Mouse (Mus musculus) kidney, embryonic 16.5 days (tissue): ENCODE measurements around the gene Mxi1. TPM values are rescaled to one million over a fixed set of nuclear protein-coding genes. Genes with fewer than 3 reads are reported as not detected.
A peak's percentile ranks its signal among the peaks of the same experiment; 100 is the strongest.

ENCODE experiments used
- ATAC-seq: fragments of 200-750 bp; cut with Nextera tagmentation; 2 replicates; pipeline ENCODE4 v1.8.0; 2017; ENCODE audit warnings: moderate TSS enrichment; ENCODE audit not compliant: low FRiP score, low TSS enrichment
- H3K27ac ChIP-seq: fragments of 300-500 bp; sonication (generic); 2 replicates; pipeline ENCODE4 v1.5.1; 2014; ENCODE audit warnings: low read length
- H3K27me3 ChIP-seq: fragments of 300-500 bp; sonication (generic); 2 replicates; pipeline ENCODE4 v1.6.1; 2014; ENCODE audit warnings: low read length, control low read depth, mixed read lengths; ENCODE audit not compliant: insufficient read depth
- H3K36me3 ChIP-seq: fragments of 300-500 bp; sonication (generic); 2 replicates; pipeline ENCODE4 v1.6.1; 2014; ENCODE audit warnings: low read length, control low read depth, mixed read lengths; ENCODE audit not compliant: insufficient read depth
- H3K4me1 ChIP-seq: fragments of 300-500 bp; sonication (generic); 2 replicates; pipeline ENCODE4 v1.6.1; 2014; ENCODE audit warnings: low read length, control low read depth, mixed read lengths; ENCODE audit not compliant: insufficient read depth
- H3K4me2 ChIP-seq: fragments of 300-500 bp; sonication (generic); replicated peaks from 2 replicates; pipeline ENCODE4 v1.6.1; 2014; ENCODE audit warnings: low read depth, low read length
- H3K4me3 ChIP-seq: fragments of 300-500 bp; sonication (generic); 2 replicates; pipeline ENCODE4 v1.5.1; 2014; ENCODE audit warnings: mild to moderate bottlenecking, low read length
- H3K9ac ChIP-seq: fragments of 300-500 bp; sonication (generic); replicated peaks from 2 replicates; pipeline ENCODE4 v1.6.1; 2014; ENCODE audit warnings: low read length
- H3K9me3 ChIP-seq: fragments of 300-500 bp; sonication (generic); 2 replicates; pipeline ENCODE4 v1.6.1; 2016; ENCODE audit warnings: low read length, control low read depth
- WGBS: fragments of 180-500 bp; shearing (Covaris S2); extraction: QIAGEN DNeasy Blood & Tissue Kit; methylation state at CpG from one replicate; pipeline ENCODE4 v1.1.7; 2014; 5-methylcytosine and 5-hydroxymethylcytosine counted together
- polyA plus RNA-seq: library from polyadenylated mRNA; unstranded; fragments of >200 nt; fragmentation: Nextera tagmentation; extraction: Ambion mirVana; gene quantifications from 2 replicates; pipeline ENCODE4 v1.2.1, GENCODE M21; 2015

The Mxi1 gene
- polyA plus RNA-seq, 1 experiment from 2014 or later, result 32.1 TPM

- ATAC-seq, result no peak
- 59% methylated on average over 12 of the region's 12 CpGs for WGBS
- no peaks in the 10 kb centered on the region for H3K36me3 ChIP-seq
These were observed 92.6 kb downstream of the Mxi1 start for GRCm38 (mm10) chr19:53402741-53403432.

GRCm38 (mm10) chr19:53404219-53404836, 94.0 kb downstream of the Mxi1 start:
- Histone ChIP-seq H3K4me1 (no peaks in the 10 kb centered on the region), H3K4me2 (no peak overlapping the region), H3K4me3 (no peak overlapping the region), H3K9me3 (no peaks in the 10 kb centered on the region), H3K27me3 (no peaks in the 10 kb centered on the region), H3K36me3 (no peaks in the 10 kb centered on the region), H3K9ac (no peak overlapping the region), H3K27ac (no peak overlapping the region)
- 89% methylated on average over 10 of the region's 10 CpGs for WGBS
- no peak for ATAC-seq

More at GRCm38 (mm10) chr19:53402741-53403432, 92.6 kb downstream of the Mxi1 start:
- H3K4me3 ChIP-seq, result no peak overlapping the region
- no peaks in the 10 kb centered on the region for H3K27me3 ChIP-seq
- H3K4me2 ChIP-seq, result no peak overlapping the region
- H3K9me3 ChIP-seq, result no peaks in the 10 kb centered on the region
- no peak overlapping the region for H3K27ac ChIP-seq
- no peak overlapping the region for H3K9ac ChIP-seq
- H3K4me1 ChIP-seq, result no peaks in the 10 kb centered on the region

GRCm38 (mm10) chr19:53404837-53405356, 94.6 kb downstream of the Mxi1 start:
- H3K9ac ChIP-seq, result no peak overlapping the region
- H3K36me3 ChIP-seq, result no peaks in the 10 kb centered on the region
- H3K4me2 ChIP-seq, result no peak overlapping the region
- no peak overlapping the region for H3K4me3 ChIP-seq
- no peak for ATAC-seq
- no peaks in the 10 kb centered on the region for H3K9me3 ChIP-seq
- H3K27ac ChIP-seq, result no peak overlapping the region
- 86% methylated on average over 18 of the region's 18 CpGs for WGBS
- peaks cover 1% of the 10 kb centered on the region for H3K4me1 ChIP-seq
- H3K27me3 ChIP-seq, result no peaks in the 10 kb centered on the region

- Histone ChIP-seq H3K4me1 (peaks cover 10% of the 10 kb centered on the region), H3K27ac (no peak overlapping the region), H3K4me3 (no peak overlapping the region), H3K9me3 (no peaks in the 10 kb centered on the region), H3K9ac (no peak overlapping the region), H3K36me3 (no peaks in the 10 kb centered on the region), H3K27me3 (no peaks in the 10 kb centered on the region), H3K4me2 (no peak overlapping the region)
- 60% methylated on average over 2 of the region's 2 CpGs for WGBS
- ATAC-seq, result no peak
These were observed 95.5 kb downstream of the Mxi1 start for GRCm38 (mm10) chr19:53405810-53406209.

GRCm38 (mm10) chr19:53407350-53407749, 97.0 kb downstream of the Mxi1 start:
- Histone ChIP-seq H3K27ac (no peak overlapping the region), H3K4me3 (no peak overlapping the region), H3K4me1 (peaks cover 26% of the 10 kb centered on the region), H3K36me3 (no peaks in the 10 kb centered on the region), H3K9ac (no peak overlapping the region), H3K9me3 (no peaks in the 10 kb centered on the region), H3K4me2 (no peak overlapping the region), H3K27me3 (no peaks in the 10 kb centered on the region)
- WGBS, result 87% methylated on average over 2 of the region's 2 CpGs
- ATAC-seq, result no peak

- ATAC-seq, result no peak
- no peak overlapping the region for H3K4me3 ChIP-seq
- no peak overlapping the region for H3K4me2 ChIP-seq
- no peaks in the 10 kb centered on the region for H3K27me3 ChIP-seq
- 69% methylated on average over 8 of the region's 8 CpGs for WGBS
- H3K4me1 ChIP-seq, result peaks cover 34% of the 10 kb centered on the region
- H3K27ac ChIP-seq, result no peak overlapping the region
- no peak overlapping the region for H3K9ac ChIP-seq
- H3K9me3 ChIP-seq, result no peaks in the 10 kb centered on the region
- no peaks in the 10 kb centered on the region for H3K36me3 ChIP-seq
These were observed 98.1 kb downstream of the Mxi1 start for GRCm38 (mm10) chr19:53408398-53408797.

- ATAC-seq, result no peak
- H3K27ac ChIP-seq, result no peak overlapping the region
- no peaks in the 10 kb centered on the region for H3K9me3 ChIP-seq
- H3K9ac ChIP-seq, result 0 out of 2 replicates have a peak overlapping the region, but pooled peaks have one; percentile 27
- H3K4me2 ChIP-seq, result peak overlapping the region; percentile 17
- no peaks in the 10 kb centered on the region for H3K36me3 ChIP-seq
- 33% methylated on average over 17 of the region's 17 CpGs for WGBS
- H3K4me1 ChIP-seq, result peaks cover 47% of the 10 kb centered on the region
- H3K27me3 ChIP-seq, result no peaks in the 10 kb centered on the region
- no peak overlapping the region for H3K4me3 ChIP-seq
These were observed 99.5 kb downstream of the Mxi1 start for GRCm38 (mm10) chr19:53409663-53410307.

GRCm38 (mm10) chr19:53412149-53412848, 102.0 kb downstream of the Mxi1 start:
- ATAC-seq, result peak; percentile 39
- 11% methylated on average over 6 of the region's 6 CpGs for WGBS
- peak overlapping the region; percentile 93 for H3K27ac ChIP-seq
- peaks cover 48% of the 10 kb centered on the region for H3K4me1 ChIP-seq
- H3K27me3 ChIP-seq, result no peaks in the 10 kb centered on the region
- H3K4me3 ChIP-seq, result no peak overlapping the region
- 0 out of 2 replicates have a peak overlapping the region, but pooled peaks have one; percentile 14 for H3K4me2 ChIP-seq
- H3K36me3 ChIP-seq, result no peaks in the 10 kb centered on the region
- no peaks in the 10 kb centered on the region for H3K9me3 ChIP-seq
- H3K9ac ChIP-seq, result 0 out of 2 replicates have a peak overlapping the region, but pooled peaks have one; percentile 4

GRCm38 (mm10) chr19:53413617-53414380, 103.5 kb downstream of the Mxi1 start:
- WGBS, result 48% methylated on average over 15 of the region's 15 CpGs
- Histone ChIP-seq H3K4me3 (no peak overlapping the region), H3K4me1 (peaks cover 48% of the 10 kb centered on the region), H3K4me2 (no peak overlapping the region), H3K27ac (peak overlapping the region; percentile 85), H3K9me3 (no peaks in the 10 kb centered on the region), H3K9ac (no peak overlapping the region), H3K36me3 (no peaks in the 10 kb centered on the region), H3K27me3 (no peaks in the 10 kb centered on the region)
- ATAC-seq, result peak; percentile 75
